Mouse (Mus musculus) liver, postnatal 0 days (tissue): ENCODE data around the gene Hoxa5. TPM values are rescaled to one million over a fixed set of nuclear protein-coding genes. Genes with fewer than 3 reads are reported as not detected.

ENCODE experiments used
- ATAC-seq: fragments of 200-750 bp; cut with Nextera tagmentation; 2 replicates; pipeline ENCODE4 v1.8.0; 2017; ENCODE audit warnings: mild to moderate bottlenecking, moderate library complexity
- DNase-seq: peaks from one replicate; pipeline ENCODE4 v3.0.0-alpha.2; 2016
- H3K27ac ChIP-seq: fragments of 300-500 bp; sonication (generic); 2 replicates; pipeline ENCODE4 v1.5.1; 2014; ENCODE audit warnings: antibody characterized with exemption, moderate library complexity, mild to moderate bottlenecking, low read depth
- H3K27me3 ChIP-seq: fragments of 300-500 bp; sonication (generic); 2 replicates; pipeline ENCODE4 v1.6.1; 2014; ENCODE audit warnings: low read length, control low read depth, mixed read lengths; ENCODE audit not compliant: insufficient read depth
- H3K36me3 ChIP-seq: fragments of 300-500 bp; sonication (generic); replicated peaks from 2 replicates; pipeline ENCODE4 v1.6.1; 2014; ENCODE audit warnings: mild to moderate bottlenecking, control low read depth, low read length, moderate library complexity, mixed read lengths; ENCODE audit not compliant: insufficient read depth
- H3K4me1 ChIP-seq: fragments of 300-500 bp; sonication (generic); 2 replicates; pipeline ENCODE4 v1.6.1; 2014; ENCODE audit warnings: antibody characterized with exemption, mild to moderate bottlenecking, control low read depth; ENCODE audit not compliant: insufficient read depth
- H3K4me2 ChIP-seq: fragments of 300-500 bp; sonication (generic); 2 replicates; pipeline ENCODE4 v1.6.1; 2014; ENCODE audit warnings: low read depth, mild to moderate bottlenecking, low read length, moderate library complexity, mixed read lengths
- H3K4me3 ChIP-seq: fragments of 300-500 bp; sonication (generic); 2 replicates; pipeline ENCODE4 v1.5.1; 2014; ENCODE audit warnings: low read depth, low read length
- H3K9ac ChIP-seq: fragments of 300-500 bp; sonication (generic); replicated peaks from 2 replicates; pipeline ENCODE4 v1.6.1; 2014; ENCODE audit warnings: mild to moderate bottlenecking, moderate library complexity
- H3K9me3 ChIP-seq: fragments of 300-500 bp; sonication (generic); 2 replicates; pipeline ENCODE4 v1.6.1; 2016; ENCODE audit warnings: mild to moderate bottlenecking, control low read depth, low read length, mixed read lengths
- CTCF ChIP-seq: sonication (generic); IDR thresholded peaks from 2 replicates; pipeline ENCODE4 v1.5.1; 2016; ENCODE audit warnings: antibody characterized with exemption, low read depth
- EP300 ChIP-seq: IDR thresholded peaks from 2 replicates; pipeline ENCODE4 v1.6.1; 2016; ENCODE audit warnings: antibody characterized with exemption, low read depth, mild to moderate bottlenecking
- WGBS: fragments of 180-500 bp; shearing (Covaris S2); extraction: QIAGEN DNeasy Blood & Tissue Kit; methylation state at CpG from one replicate; pipeline ENCODE4 v1.1.7; 2014; ENCODE audit not compliant: insufficient replicate concordance; 5-methylcytosine and 5-hydroxymethylcytosine counted together
- polyA plus RNA-seq: library from polyadenylated mRNA; unstranded; fragments of >200 nt; fragmentation: Nextera tagmentation; extraction: Ambion mirVana; gene quantifications from 2 replicates; pipeline ENCODE4 v1.2.1, GENCODE M21; 2015

Gene Hoxa5
- polyA plus RNA-seq, result 0.58 and 0.73 TPM in 2 replicates

DNA sequence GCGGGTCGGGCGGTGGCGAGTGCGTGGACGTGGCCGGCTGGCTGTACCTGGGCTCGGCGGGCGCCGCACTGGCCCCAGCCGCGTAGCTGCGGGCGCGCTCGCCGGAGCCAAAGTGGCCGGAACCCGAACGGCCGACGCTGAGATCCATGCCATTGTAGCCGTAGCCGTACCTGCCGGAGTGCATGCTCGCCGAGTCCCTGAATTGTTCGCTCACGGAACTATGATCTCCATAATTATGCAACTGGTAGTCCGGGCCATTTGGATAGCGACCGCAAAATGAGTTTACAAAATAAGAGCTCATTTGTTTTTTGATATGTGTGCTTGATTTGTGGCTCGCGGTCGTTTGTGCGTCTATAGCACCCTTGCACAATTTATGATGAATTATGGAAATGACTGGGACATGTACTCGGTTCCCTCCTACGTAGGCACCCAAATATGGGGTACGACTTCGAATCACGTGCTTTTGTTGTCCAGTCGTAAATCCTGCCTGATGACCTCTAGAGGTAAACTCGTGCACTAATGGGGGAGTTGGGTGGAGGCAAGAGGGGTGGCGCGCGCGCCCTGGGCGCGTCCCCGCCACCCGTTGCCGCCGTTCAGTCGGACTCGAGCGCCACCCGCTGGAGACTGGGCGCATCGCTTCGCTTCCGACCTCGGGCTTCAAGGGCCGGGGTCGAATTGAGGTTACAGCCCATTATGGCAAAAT is at the start of gene Hoxa5:
Gene Hoxa5 (minus strand): TSS at position 538 of the 703 bp plus-strand sequence.
- Histone ChIP-seq H3K9ac (peak within 1 kb of the TSS; percentile 51), H3K27me3 (peaks cover 86% of the 10 kb centered on the region), H3K4me3 (peak within 1 kb of the TSS; percentile 52), H3K4me1 (peaks cover 6% of the 10 kb centered on the region; the same call in 1 of the 2 replicates), H3K27ac (peak within 1 kb of the TSS; percentile 22; the same call in 1 of the 2 replicates), H3K36me3 (no peaks in the 10 kb centered on the region), H3K9me3 (no peaks in the 10 kb centered on the region), H3K4me2 (peak within 1 kb of the TSS; percentile 74)
- DNase-seq (peak; percentile 73), ATAC-seq (peak; percentile 74)
- no peak for TF ChIP-seq EP300
- peak; percentile 79 for TF ChIP-seq CTCF
- 4% methylated on average over 65 of the region's 65 CpGs for WGBS

DNA sequence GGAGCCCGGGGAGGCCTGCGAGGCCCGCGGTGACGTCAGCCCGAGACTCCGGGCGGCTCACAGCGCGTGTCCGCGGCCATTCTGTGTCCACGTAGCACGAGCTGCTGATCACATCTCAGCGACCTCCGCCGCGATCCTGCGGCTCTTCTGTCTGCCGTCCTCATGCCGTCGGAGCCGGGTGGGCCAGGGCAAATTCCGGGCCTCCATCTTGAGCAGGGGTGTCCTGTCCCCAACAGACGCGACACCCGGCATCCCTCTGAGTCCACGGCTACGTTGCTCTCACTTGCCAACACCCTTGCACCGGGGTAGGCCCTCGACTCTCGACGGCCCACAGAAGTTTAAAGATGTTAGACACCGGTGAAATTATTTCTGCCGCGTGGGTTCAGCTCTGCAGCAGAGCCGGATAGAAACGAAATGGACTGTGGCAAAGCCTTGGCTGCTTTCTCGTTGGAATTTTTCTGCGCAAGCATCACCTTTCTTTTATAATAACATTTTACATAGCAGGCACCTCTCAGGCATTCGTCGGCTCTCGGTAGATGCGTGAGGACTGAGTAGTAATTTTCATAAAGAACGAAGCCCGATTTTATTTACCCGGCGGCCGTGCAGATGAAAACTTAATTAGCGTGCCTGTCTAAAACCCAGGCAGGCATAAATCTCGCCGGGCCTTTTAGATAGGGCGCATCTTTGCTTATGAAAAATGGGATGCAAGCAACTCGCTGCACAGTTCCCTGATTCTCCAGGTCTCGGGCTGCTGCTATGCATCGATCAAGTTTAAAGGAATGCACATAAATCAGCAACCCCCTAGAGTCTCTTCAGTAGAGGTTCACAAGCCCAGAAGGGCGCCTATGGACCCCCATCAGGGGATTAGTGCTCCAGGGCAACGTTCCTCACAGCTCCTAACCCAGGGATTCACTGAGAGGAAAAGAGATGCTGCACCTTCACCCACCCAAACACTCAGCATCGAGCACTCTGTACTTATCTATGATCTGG is 49.4 kb upstream of the Hoxa5 start:
- DNase-seq (no peak), ATAC-seq (no peak)
- Histone ChIP-seq H3K4me2 (no peak overlapping the region), H3K27me3 (peaks cover 97% of the 10 kb centered on the region), H3K27ac (no peak overlapping the region), H3K9me3 (no peaks in the 10 kb centered on the region), H3K4me3 (no peak overlapping the region), H3K36me3 (no peaks in the 10 kb centered on the region), H3K9ac (no peak overlapping the region), H3K4me1 (no peaks in the 10 kb centered on the region)
- TF ChIP-seq CTCF (no peak), EP300 (no peak)
- WGBS, result 2% methylated on average over 59 of the region's 59 CpGs

DNA sequence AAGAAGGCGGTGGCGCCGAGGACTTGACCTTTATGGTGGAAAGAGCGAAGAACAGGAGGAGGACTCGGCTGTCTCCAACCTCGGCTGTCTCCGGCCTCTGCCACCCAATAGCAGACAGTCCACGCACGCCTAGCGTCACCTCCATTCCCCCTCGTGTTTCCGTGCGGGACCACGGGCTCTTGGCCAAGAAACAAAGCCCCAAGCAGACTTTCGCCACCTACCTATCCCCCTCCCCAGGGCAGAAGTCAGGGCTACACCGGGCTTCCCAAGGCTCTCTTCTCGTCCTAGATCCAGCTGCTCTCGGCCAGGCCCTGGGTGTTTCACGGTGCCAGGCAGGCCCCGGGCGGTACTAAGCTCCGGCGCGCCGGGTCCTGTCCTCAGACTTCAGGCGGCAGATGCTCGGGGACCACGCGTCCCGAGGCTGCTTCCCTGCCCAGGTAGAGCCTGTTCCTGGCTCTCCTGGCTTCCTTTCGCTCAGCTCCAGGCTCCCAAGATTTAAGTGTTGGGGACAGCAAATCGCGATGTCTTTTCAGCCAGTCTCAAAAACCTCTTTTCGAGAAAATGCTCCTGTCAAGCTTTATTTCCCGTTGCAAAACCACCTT is 48.5 kb upstream of the Hoxa5 start:
- H3K27ac ChIP-seq, result no peak overlapping the region
- no peaks in the 10 kb centered on the region for H3K4me1 ChIP-seq
- DNase-seq (no peak), ATAC-seq (no peak)
- peaks cover 97% of the 10 kb centered on the region for H3K27me3 ChIP-seq
- 2% methylated on average over 35 of the region's 35 CpGs for WGBS
- H3K9me3 ChIP-seq, result no peaks in the 10 kb centered on the region
- H3K4me3 ChIP-seq, result no peak overlapping the region
- H3K36me3 ChIP-seq, result no peaks in the 10 kb centered on the region
- H3K9ac ChIP-seq, result no peak overlapping the region
- TF ChIP-seq EP300, result no peak
- no peak for TF ChIP-seq CTCF
- H3K4me2 ChIP-seq, result no peak overlapping the region

DNA sequence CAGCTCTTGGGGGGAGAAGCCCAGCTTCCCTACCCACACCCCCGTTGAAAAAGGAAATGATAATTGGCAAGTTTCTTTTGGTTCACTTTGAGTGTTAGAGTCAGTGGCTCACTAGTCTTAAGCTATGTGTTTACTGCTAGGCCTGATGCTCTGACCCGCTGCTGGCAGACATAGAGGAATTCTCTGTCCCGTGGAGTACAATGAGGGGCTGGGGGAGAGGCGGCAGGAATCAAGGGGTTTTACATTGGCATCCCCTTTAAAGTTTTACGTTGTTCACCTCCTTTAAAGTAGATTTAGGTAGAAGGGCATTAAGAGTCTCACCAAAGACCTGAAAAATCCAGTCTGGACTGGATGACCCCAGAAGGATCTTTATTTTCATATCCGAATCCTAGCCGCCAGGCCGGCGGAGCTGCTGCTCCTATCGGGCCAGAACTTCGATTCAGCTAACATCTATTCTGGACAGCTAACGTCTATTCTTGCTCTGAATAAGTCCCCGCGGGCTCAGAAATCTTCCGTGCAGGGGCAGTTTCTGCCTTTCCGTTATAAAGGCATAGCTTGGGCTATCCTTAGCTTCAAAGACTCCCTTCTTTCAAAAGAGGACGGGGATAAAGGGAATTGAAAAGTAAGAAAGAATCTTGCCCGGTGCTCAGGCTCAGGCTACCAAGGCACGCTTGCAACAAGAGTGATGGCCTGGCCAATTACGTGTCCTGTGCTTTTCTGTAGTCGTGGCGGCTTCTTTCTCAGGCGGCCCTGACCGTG is 47.8 kb upstream of the Hoxa5 start:
- no peak overlapping the region for H3K9ac ChIP-seq
- H3K27me3 ChIP-seq, result peaks cover 97% of the 10 kb centered on the region
- 5% methylated on average over 24 of the region's 24 CpGs for WGBS
- H3K9me3 ChIP-seq, result no peaks in the 10 kb centered on the region
- TF ChIP-seq CTCF (no peak), EP300 (no peak)
- H3K4me1 ChIP-seq, result no peaks in the 10 kb centered on the region
- ATAC-seq (no peak), DNase-seq (no peak)
- H3K27ac ChIP-seq, result no peak overlapping the region
- no peak overlapping the region for H3K4me3 ChIP-seq
- no peak overlapping the region for H3K4me2 ChIP-seq
- H3K36me3 ChIP-seq, result no peaks in the 10 kb centered on the region

DNA sequence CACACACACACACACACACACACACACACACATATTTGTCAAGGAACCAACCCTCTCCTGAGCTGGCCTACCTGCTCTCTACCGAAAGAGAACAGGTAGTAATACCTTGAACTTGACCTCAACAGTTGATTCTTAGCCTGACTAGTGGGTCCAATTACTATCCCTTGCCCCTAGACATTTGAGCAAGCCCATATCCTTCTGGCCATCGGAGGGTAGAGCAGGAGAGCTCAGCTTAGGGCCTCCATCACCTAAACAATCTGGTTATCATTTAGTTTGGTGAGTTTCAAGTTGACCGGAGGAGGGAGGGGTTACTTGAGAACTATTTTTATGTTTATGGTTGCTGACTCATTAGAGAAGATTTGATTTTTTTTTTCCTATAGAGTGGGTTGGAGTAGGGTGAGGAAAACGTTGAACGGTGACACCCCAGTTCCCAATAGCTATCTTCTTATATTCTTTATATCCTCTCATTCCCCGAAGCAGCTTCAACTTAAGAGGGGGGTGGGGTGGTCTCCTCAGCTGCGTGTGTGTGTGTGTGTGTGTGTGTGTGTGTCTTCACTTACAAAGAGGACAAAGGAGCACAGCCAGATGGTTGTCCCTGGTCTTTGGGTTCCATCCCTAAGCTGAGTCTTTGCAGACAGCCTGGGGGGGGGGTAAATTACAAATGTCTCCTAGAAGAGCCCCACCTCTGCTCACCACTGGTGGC is 46.9 kb upstream of the Hoxa5 start:
- Histone ChIP-seq H3K36me3 (no peaks in the 10 kb centered on the region), H3K4me2 (no peak overlapping the region), H3K27ac (no peak overlapping the region), H3K27me3 (peaks cover 98% of the 10 kb centered on the region), H3K4me3 (no peak overlapping the region), H3K9me3 (no peaks in the 10 kb centered on the region), H3K4me1 (no peaks in the 10 kb centered on the region), H3K9ac (no peak overlapping the region)
- WGBS, result 10% methylated on average over 7 of the region's 7 CpGs
- TF ChIP-seq CTCF, result no peak
- no peak for TF ChIP-seq EP300
- ATAC-seq (no peak), DNase-seq (no peak)
